Mouse (Mus musculus) ES-E14 (cell line): Measurements from ENCODE around the gene 1700013F07Rik. TPM values are rescaled to one million over a fixed set of nuclear protein-coding genes. Genes with fewer than 3 reads are reported as not detected.
A peak's percentile ranks its signal among the peaks of the same experiment; 100 is the strongest.

Experiments used
- DNase-seq: peaks from one replicate; pipeline ENCODE4 v3.0.0-alpha.2; 2013; ENCODE audit warnings: low read depth, low spot score
- H3K27ac ChIP-seq: 2 replicates; pipeline ENCODE4 v1.5.1; 2012; ENCODE audit warnings: low read depth, mild to moderate bottlenecking, low read length, moderate library complexity, mixed read lengths; ENCODE audit not compliant: poor library complexity, insufficient read depth, severe bottlenecking
- H3K36me3 ChIP-seq: 2 replicates; pipeline ENCODE4 v1.6.1; 2012; ENCODE audit warnings: mild to moderate bottlenecking, low read length, moderate library complexity, mixed read lengths; ENCODE audit not compliant: control insufficient read depth, poor library complexity, insufficient read depth, severe bottlenecking
- H3K4me1 ChIP-seq, 2 experiments: fragments of 150-350 bp in 1 of 2; sonication (generic) in 1 of 2; 2 replicates each; pipeline ENCODE4 v1.6.1; 2012; ENCODE audit warnings: low read length in 2 of 2, mild to moderate bottlenecking in 1 of 2, mixed read lengths in 1 of 2; ENCODE audit not compliant: control insufficient read depth in 2 of 2, insufficient read depth in 2 of 2, poor library complexity in 1 of 2
- H3K4me3 ChIP-seq, 2 experiments: fragments of 150-350 bp in 1 of 2; sonication (generic) in 1 of 2; 2 replicates each; pipeline ENCODE4 v1.5.1; 2012; ENCODE audit warnings: low read length in 2 of 2, low read depth in 1 of 2, mild to moderate bottlenecking in 1 of 2, mixed read lengths in 1 of 2; ENCODE audit not compliant: insufficient read depth in 1 of 2, poor library complexity in 1 of 2, severe bottlenecking in 1 of 2
- H3K9ac ChIP-seq: 2 replicates; pipeline ENCODE4 v1.6.1; 2012; ENCODE audit warnings: low read depth, mild to moderate bottlenecking, low read length, mixed read lengths; ENCODE audit not compliant: poor library complexity, insufficient read depth, severe bottlenecking
- H3K9me3 ChIP-seq: fragments of 150-350 bp; sonication (generic); 2 replicates; pipeline ENCODE4 v1.6.1; 2012; ENCODE audit warnings: low read depth, mild to moderate bottlenecking, low read length; ENCODE audit not compliant: control insufficient read depth, insufficient read depth
- CHD2 ChIP-seq: IDR thresholded peaks from 2 replicates; pipeline ENCODE4 v1.6.1; 2014; ENCODE audit warnings: mild to moderate bottlenecking, low read depth, low read length, inconsistent platforms
- HCFC1 ChIP-seq: IDR thresholded peaks from 2 replicates; pipeline ENCODE4 v1.6.1; 2012; ENCODE audit warnings: low read length, inconsistent platforms, borderline replicate concordance; ENCODE audit not compliant: insufficient read depth
- MAFK ChIP-seq: IDR thresholded peaks from 2 replicates; pipeline ENCODE4 v1.6.1; 2014; ENCODE audit warnings: mild to moderate bottlenecking, low read depth, low read length, inconsistent platforms; ENCODE audit not compliant: insufficient read depth
- ZC3H11A ChIP-seq: IDR thresholded peaks from 2 replicates; pipeline ENCODE4 v1.6.1; 2012; ENCODE audit warnings: low read depth, mild to moderate bottlenecking, inconsistent platforms, low read length, borderline replicate concordance
- ZNF384 ChIP-seq: IDR thresholded peaks from 2 replicates; pipeline ENCODE4 v1.6.1; 2012; ENCODE audit warnings: low read depth, low read length, inconsistent platforms
- in situ Hi-C, 2 experiments: fragments of 600-800 bp; cut with MboI; formaldehyde crosslinking; loops; one replicate each; pipeline ENCODE4 v1.15.1; 2025; ENCODE audit warnings: low sequenced_read_pairs in 2 of 2, inconsistent platforms in 1 of 2; ENCODE audit not compliant: unreplicated experiment in 2 of 2
- total RNA-seq: library from RNA; depleted of rRNA; stranded (reverse); fragments of 300-350 nt; gene quantifications from 2 replicates; pipeline ENCODE4 v1.2.3, GENCODE M21; 2012

Gene 1700013F07Rik
- total RNA-seq, 1 experiment = not detected

- in situ Hi-C loops = loop anchor here in 1 of 2 experiments (10.0 kb wide), 1 partner anchor 166 kb away; no protein-coding TSS in a partner anchor
- peaks cover 2% of the 10 kb centered on the region; the same call in 1 of the 2 replicates for H3K36me3 ChIP-seq
- DNase-seq = no peak
- H3K4me1 ChIP-seq = peaks cover 5% of the 10 kb centered on the region in 2 experiments; a peak in 2 of 4 replicates
- no peaks in the 10 kb centered on the region for H3K9me3 ChIP-seq
- no peak overlapping the region for H3K9ac ChIP-seq
- H3K4me3 ChIP-seq = peak overlapping the region in 1 of 2 experiments; percentile 55; a peak in 1 of 4 replicates
- no peak overlapping the region for H3K27ac ChIP-seq
- TF ChIP-seq ZC3H11A = no peak
- no peak for TF ChIP-seq CHD2
- no peak for TF ChIP-seq ZNF384
- no peak for TF ChIP-seq HCFC1
- no peak for TF ChIP-seq MAFK
Observed at GRCm38 (mm10) chr3:108570813-108571212, 36.9 kb downstream of the 1700013F07Rik start.

GRCm38 (mm10) chr3:108571443-108572294 is 37.7 kb downstream of the 1700013F07Rik start, which contains the start of gene Taf13:
TSS of gene Taf13 (plus strand) at chr3:108571698.
- Histone ChIP-seq H3K27ac (no peak within 1 kb of the TSS), H3K4me1 (peaks cover 5% of the 10 kb centered on the region in 2 experiments; a peak in 2 of 4 replicates)
- TF ChIP-seq HCFC1 (no peak), ZC3H11A (no peak), ZNF384 (no peak), CHD2 (no peak), MAFK (no peak)

GRCm38 (mm10) chr3:108572309-108573010 is 38.5 kb downstream of the 1700013F07Rik start:
- no peak for TF ChIP-seq HCFC1
- TF ChIP-seq CHD2 = no peak
- no peak for TF ChIP-seq MAFK
- TF ChIP-seq ZNF384 = no peak; the same call in none of the 2 replicates
- TF ChIP-seq ZC3H11A = no peak
- H3K4me1 ChIP-seq = peaks cover 5% of the 10 kb centered on the region in 2 experiments; a peak in 2 of 4 replicates
- in situ Hi-C loops = loop anchor here in 1 of 2 experiments (10.0 kb wide), 1 partner anchor 168 kb away; no protein-coding TSS in a partner anchor
- no peak for DNase-seq
- H3K4me3 ChIP-seq = peak overlapping the region; percentile 79 to 87
- H3K9ac ChIP-seq = peak overlapping the region; percentile 89
- H3K36me3 ChIP-seq = peaks cover 2% of the 10 kb centered on the region; the same call in 1 of the 2 replicates
- no peaks in the 10 kb centered on the region for H3K9me3 ChIP-seq
- no peak overlapping the region for H3K27ac ChIP-seq

More at GRCm38 (mm10) chr3:108571443-108572294, 37.7 kb downstream of the 1700013F07Rik start, which contains the start of gene Taf13:
- peaks cover 2% of the 10 kb centered on the region; the same call in 1 of the 2 replicates for H3K36me3 ChIP-seq
- H3K9ac ChIP-seq = peak within 1 kb of the TSS; percentile 89
- H3K9me3 ChIP-seq = no peaks in the 10 kb centered on the region
- in situ Hi-C loops = loop anchor here in 1 of 2 experiments (10.0 kb wide), 1 partner anchor 167 kb away; no protein-coding TSS in a partner anchor
- peak; percentile 86 for DNase-seq
- H3K4me3 ChIP-seq = peak within 1 kb of the TSS; percentile 79 to 87

GRCm38 (mm10) chr3:108574018-108574417 is 40.1 kb downstream of the 1700013F07Rik start:
- H3K4me1 ChIP-seq = peaks cover 5% of the 10 kb centered on the region in 2 experiments; a peak in 2 of 4 replicates
- no peak for DNase-seq
- H3K36me3 ChIP-seq = peaks cover 2% of the 10 kb centered on the region; the same call in 1 of the 2 replicates
- in situ Hi-C loops = loop anchor here in 1 of 2 experiments (10.0 kb wide), 1 partner anchor 169 kb away; no protein-coding TSS in a partner anchor
- TF ChIP-seq ZNF384 (no peak), CHD2 (no peak), ZC3H11A (no peak), MAFK (no peak), HCFC1 (no peak)
- H3K27ac ChIP-seq = no peak overlapping the region
- no peak overlapping the region for H3K9ac ChIP-seq
- no peaks in the 10 kb centered on the region for H3K9me3 ChIP-seq
- H3K4me3 ChIP-seq = no peak overlapping the region
